In the genomic region with DNA sequence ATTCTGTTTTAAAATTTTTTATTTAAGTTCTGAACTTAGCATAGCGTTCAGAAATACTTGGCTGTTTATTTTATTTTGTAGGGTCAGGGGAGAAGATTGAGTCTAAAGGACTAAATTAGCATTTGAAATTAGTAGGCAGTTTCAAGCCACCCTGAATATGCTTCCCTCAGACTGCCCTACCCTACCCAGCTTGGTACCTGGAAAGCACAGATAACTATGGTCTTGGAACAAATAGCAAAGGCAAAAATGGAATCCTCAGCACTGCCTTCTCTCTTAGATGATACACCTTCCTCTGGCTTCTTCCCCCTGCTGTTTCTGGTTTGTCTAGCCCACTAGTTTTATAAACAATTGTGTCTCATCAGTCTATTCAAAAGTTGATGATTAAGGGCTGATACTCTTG, we compare ENCODE assay signal across 14 mouse cellular contexts.
"Had no signal": no experiment of that assay in that cellular context is flagged by ENCODE, and none has a peak within 500 bp of the region (broad histone marks: within the 10 kb centered on the region; RNA-seq: fewer than 3 reads in every experiment).

No protein-coding gene starts in this region.

- H3K9me3 ChIP-seq: limb, embryonic 12.5 days; lung, embryonic 15.5 days; midbrain, embryonic 10.5 days; neural tube, embryonic 12.5 days; stomach, embryonic 15.5 days had no signal

- H3K4me3 ChIP-seq: layer of hippocampus, adult 2 months; limb, embryonic 12.5 days; lung, embryonic 15.5 days; midbrain, embryonic 10.5 days; myocyte; neural tube, embryonic 12.5 days; stomach, embryonic 15.5 days had no signal

- H3K27ac ChIP-seq: layer of hippocampus, adult 2 months; limb, embryonic 12.5 days; lung, embryonic 15.5 days; midbrain, embryonic 10.5 days; neural tube, embryonic 12.5 days; stomach, embryonic 15.5 days had no signal

- H3K27me3 ChIP-seq: limb, embryonic 12.5 days; lung, embryonic 15.5 days; neural tube, embryonic 12.5 days; stomach, embryonic 15.5 days had no signal

- H3K36me3 ChIP-seq: limb, embryonic 12.5 days; lung, embryonic 15.5 days; midbrain, embryonic 10.5 days; neural tube, embryonic 12.5 days; stomach, embryonic 15.5 days had no signal

- H3K9ac ChIP-seq: limb, embryonic 12.5 days; lung, embryonic 15.5 days; neural tube, embryonic 12.5 days; stomach, embryonic 15.5 days had no signal

- H3K4me1 ChIP-seq: midbrain, embryonic 10.5 days; neural tube, embryonic 12.5 days; stomach, embryonic 15.5 days had no signal

- DNase-seq: kidney, adult 18-20 months; kidney, postnatal 25 days; lung, postnatal 14 days; midbrain, embryonic 14.5 days; right cerebral cortex, postnatal 4 days; thymus, adult 2 months; thymus, postnatal 25 days had no signal

- H3K4me2 ChIP-seq: limb, embryonic 12.5 days; lung, embryonic 15.5 days; neural tube, embryonic 12.5 days; stomach, embryonic 15.5 days had no signal
